Mouse (Mus musculus): ENCODE data around the gene Nol10.

GRCm38 (mm10) chr12:17445251-17445650 lies 97.0 kb downstream of the Nol10 start:
- TF ChIP-seq EP300 (optimal IDR thresholded peaks at IDR 0.05) (no peak), CTCF (IDR thresholded peaks at IDR 0.05; ENCODE audit: low read depth) (no peak)

Measured in stomach, postnatal 0 days (tissue).